Mouse (Mus musculus): Measurements from ENCODE around the gene Rc3h2.

Gene Rc3h2

DNA sequence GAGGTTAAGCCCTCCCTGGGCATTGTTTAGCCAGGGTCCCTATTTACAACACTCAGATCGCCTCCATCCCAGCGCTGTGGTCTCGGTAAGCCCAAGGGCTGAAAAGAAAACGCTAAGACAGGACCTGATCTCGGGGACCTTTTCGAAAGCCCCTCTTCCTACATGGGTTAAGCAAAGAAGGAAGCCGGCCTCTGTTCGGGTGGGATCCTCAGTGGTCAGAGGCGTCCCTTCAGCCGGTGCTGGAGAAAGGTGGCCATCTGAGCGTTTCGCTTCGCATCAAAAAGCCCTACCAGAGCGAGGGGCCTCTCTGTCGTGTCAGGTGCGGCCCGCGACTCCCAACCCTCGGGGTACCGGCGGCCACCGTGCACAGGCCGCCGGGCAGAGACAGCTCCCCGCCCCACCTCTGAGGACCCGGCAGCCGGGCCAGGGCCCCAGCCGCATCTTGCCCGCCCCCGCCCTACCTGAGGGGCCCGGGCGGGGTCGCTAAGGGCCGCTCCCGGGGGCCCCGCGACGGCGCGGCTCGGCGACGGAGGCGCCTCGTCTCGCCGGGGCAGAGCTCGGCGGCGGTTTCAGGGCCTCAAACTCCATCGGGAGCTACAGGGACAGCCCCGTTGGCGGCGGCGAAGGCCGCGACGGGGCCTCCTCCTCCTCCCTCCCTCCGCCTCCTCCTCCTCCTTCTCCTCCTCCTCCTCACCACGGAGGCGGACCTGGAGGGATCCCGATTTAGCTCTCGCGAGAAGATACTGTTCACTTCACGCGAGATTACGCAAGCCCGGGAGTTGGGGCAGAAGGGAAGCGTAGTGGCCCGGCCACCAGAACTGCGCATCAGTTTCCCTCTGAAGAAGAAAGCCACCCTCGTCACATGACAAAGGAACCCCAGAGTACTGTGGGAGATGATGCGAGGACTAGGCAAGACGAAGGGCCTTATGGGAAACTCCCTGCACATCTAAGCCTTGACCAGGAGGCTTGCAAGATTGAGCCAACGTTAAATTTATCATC is at the start of gene Rc3h2:
Gene Rc3h2 (minus strand): TSS at position 598 of the 999 bp plus-strand sequence.
- peak; percentile 91 to 97 for DNase-seq

- DNase-seq: no peak
These were observed 43.6 kb upstream of the Rc3h2 start for GRCm38 (mm10) chr2:37466266-37466665.

DNA sequence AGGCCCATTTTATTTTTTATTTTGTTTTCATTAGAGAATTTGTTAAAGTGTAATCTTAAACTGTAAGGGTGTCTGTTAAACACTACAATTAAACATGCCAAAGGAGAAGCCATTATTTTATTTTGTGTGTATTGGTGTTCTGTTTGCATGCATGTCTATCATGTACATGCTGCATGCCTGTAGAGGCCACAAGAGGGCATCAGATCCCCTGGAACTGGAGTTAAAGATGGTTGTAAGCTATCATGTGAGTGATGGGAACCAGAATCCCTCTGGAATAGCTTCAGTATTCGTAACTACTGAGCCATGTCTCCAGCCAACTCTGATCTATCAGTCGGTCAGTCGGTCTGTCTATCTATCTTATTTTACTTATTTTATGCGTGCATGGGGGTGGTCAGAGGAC is 38.0 kb upstream of the Rc3h2 start:
- no peak for DNase-seq

GRCm38 (mm10) chr2:37452376-37452760 is 29.7 kb upstream of the Rc3h2 start:
- DNase-seq: no peak

GRCm38 (mm10) chr2:37451667-37452375 is 29.1 kb upstream of the Rc3h2 start:
- DNase-seq: peak; percentile 95 to 97

DNA sequence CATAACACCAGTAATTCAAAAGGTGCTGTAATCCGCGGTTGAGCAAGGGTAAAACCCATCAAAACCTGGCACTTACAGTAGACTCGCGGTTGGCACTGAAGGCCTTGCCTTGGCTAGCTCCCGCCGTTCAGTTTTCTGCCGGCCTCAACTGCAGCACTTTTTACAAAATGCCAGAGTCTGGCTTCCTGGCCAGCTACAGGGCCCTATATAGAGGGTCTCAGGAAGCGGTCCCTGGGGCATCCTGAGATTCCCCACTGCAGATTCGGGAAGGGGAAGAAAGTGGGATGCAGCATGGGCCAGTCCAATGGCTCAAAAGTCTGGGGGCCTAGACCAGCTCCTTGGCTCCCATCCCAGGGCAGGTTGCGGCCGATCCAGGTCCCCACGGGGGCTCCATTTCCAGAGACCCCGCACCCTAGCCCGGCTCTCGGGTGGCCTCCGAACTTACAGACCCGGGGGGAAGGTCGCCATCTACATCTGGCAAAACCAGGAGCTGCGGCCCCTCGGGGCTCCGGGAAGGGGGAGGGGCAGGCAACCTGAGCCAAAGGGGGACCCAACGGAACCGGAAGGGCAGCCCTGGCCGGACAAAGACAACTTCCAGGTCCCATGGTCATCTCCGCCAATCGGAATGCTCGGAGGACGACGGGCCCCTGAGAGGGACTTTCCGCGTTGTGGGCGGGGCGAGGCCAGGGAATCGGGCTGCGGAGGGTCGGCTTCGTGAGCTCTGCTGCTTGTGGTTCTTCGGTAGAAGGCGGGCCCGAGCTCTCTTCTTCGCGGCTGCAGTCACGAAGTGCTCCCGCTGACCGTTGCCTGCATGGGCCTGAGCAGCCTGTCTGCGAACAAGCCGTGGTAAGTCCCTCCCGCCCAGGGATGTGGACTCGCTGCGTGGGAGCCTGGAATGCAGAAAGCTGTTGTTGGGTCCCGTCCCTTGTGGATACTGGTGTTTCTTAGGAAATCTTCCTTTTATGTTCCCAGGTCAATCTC is 20.2 kb upstream of the Rc3h2 start, which contains the start of the genes Zbtb26, Zbtb6 and Rabgap1:
Gene Zbtb26 (minus strand): TSS at position 525 of the 981 bp plus-strand sequence.
Gene Zbtb6 (minus strand): TSS at position 561 of the 981 bp plus-strand sequence.
Gene Rabgap1 (plus strand): TSS at position 669 of the 981 bp plus-strand sequence.
- DNase-seq: peak; percentile 96

GRCm38 (mm10) chr2:37431609-37432008 is 8.9 kb upstream of the Rc3h2 start:
- DNase-seq: no peak

- DNase-seq: peak; percentile 82 to 89
These were observed 8.1 kb upstream of the Rc3h2 start for GRCm38 (mm10) chr2:37430593-37431464.

GRCm38 (mm10) chr2:37423671-37424070 is 968 bp upstream of the Rc3h2 start:
- DNase-seq: no peak

GRCm38 (mm10) chr2:37421903-37422302 is 800 bp downstream of the Rc3h2 start:
- no peak for DNase-seq

DNA sequence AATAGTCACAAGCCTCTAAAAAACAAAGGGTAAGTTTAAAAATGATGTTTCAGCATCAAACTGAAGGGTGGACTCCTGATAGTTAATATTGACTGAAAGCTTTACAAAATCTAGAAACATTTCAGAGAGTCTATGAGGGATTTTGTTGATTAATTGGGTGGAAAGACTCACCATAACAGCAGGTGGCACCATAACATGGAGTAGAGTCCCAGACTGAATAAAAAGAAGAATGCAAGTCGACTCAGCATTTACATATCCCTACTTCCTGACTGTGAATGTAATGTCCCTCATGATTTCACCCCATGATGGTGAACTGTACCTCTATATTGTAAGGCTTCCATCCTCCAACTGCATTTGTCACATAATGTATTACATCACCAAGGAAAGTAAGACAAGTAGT is 27.2 kb downstream of the Rc3h2 start:
- DNase-seq: no peak

DNA sequence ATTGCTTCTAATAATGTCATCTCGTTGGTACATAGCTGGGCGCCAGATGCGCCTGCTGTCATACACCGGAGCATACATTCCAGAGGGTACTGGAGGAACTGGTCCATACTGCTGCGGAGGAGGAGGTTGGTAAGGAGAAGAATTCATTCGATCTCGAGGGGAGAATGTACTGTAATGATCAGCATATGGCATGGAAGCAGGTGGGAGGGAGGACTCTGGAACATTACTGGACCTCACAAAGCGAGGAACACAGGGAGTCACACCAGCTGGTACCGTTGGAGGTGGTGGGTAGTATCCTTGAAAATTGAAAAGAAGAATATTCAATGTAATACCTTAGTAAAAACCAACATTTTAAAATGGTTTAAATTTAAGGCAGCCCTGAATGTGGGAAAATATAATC is 39.8 kb downstream of the Rc3h2 start:
- DNase-seq: no peak

- DNase-seq: peak; percentile 60 to 63
These were observed 42.5 kb downstream of the Rc3h2 start for GRCm38 (mm10) chr2:37380189-37380588.

DNA sequence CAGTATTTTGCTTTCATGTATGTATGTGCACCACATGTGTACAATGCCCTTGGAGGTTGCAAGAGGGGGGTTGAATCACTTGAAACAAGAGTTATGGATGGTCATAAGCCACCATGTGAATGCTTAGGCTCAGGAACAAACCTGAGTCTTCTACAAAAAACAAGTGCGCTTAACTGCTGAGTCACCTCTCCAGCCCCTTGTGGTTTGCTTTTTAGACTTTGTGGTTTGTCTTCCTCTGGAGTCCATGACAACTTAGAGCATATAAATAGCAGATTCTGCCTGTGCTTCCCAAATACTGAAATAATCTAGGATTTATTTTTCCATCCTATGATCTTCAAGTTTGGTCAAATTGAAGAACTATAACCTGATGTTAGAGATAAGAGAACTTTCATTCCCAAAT is 46.7 kb downstream of the Rc3h2 start:
- no peak for DNase-seq

GRCm38 (mm10) chr2:37370651-37371050 is 52.1 kb downstream of the Rc3h2 start:
- no peak for DNase-seq

DNA sequence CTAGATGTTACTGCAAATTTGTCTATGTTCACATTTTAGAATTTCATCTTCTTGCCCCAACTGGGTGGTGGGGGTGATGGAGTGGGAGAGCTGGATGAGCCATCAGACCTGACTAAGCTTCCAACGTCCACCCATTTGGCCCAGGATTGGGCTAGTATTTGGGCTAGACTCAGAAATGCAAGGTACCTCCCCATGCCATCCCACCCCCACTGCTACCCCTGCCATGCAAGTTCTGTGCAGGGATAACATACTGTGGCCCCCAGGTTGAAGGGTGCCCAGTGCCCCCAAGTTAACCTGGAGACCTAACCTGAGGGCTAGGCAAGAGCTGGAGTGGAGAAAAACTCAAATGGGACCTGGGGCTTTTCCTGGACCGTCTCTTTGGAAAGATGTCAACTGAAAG is 62.8 kb downstream of the Rc3h2 start:
- peak in 1 of 2 experiments; percentile 10 for DNase-seq

DNA sequence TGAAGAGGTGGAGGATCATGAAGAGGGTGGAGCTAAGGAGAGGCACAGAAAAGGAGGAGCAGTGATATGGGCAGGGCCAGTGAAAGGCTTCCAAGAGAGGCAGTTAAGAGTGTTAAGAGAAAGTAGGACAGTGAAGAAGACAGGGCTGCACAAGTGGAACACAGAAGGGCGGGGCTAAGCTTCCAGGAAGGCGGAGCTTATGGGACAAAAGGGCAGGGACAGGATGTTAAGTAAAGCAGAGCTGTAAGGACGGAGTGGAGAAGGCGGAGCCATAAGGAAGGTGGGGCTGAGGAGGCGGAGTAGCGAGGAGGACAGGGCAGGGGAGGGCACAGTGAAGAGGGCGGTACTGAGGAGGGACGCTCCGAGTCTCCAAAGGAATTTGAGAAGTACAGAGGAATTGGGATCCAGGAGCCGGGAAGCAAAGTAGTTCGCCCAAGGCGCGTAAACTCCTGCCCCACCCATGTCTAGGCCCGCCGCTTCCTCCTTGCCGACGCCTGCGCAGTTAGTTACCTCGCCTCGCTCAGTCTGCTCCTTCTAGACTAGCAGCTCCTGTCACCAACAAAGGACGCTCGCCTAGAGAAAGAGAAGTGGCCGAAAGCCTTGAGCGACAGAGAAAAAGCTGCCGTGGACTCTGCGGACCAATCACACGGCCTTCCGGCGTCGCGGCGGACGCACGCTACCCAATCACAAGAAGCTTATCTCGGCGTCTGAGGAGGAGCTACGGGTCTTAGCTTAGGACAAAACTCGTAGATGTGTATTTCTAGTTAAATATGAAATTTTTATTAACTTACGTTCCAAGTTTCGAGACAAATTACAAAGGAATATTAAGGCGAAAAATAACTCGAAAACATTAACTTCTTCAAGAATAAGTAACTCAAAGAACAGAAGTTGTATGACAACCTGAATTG is 63.8 kb downstream of the Rc3h2 start, which contains the start of gene Pdcl:
Gene Pdcl (minus strand): TSS at position 700 of the 908 bp plus-strand sequence.
- peak; percentile 88 to 89 for DNase-seq

DNA sequence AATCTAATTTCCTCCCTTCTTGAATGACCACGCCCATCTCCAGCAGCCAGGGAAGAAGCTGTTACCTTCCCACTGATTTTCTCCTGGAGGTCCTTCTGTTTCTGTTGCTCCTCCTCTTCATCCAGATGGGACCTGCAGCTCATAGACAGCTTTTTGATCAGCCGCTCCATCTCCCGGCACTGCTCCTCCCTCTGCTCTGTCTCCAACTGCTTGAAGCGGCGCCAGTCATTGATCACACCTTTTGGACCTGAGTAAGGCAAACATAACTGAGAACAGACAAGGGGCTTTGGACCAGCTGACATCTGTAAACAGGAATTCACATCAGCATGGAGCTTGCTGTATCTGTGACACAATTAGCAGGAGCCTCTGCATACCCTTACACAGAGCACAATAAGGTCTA is 67.1 kb downstream of the Rc3h2 start:
- DNase-seq: no peak

DNA sequence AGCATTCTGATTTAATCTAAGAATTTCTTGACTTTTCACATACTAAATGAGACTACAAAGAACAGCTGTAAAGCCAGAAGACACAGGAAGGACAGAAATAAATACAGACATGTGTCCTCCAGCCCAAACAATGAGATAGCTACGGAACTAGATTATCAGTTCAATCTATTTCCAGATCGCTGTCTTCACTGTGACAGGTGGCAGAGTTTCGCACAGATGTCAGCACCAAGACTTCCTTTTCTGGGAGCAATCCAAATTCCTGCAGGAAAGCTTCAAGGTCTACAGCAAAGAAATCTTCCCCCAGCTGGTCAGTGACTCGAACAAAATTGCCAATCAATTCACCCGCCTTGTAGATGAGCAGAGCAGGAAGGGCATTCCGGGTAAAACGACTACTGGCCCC is 71.0 kb downstream of the Rc3h2 start:
- no peak for DNase-seq

All from cerebellum, adult 18-20 months (tissue).